Mouse (Mus musculus) CH12.LX (cell line): ENCODE measurements at regions not wholly inside any gene's neighbourhood (a gene's known extent, or its start where the extent isn't known, plus 50 kb on each side); places are given as distances from the start of the nearest gene placed in this dataset.

Experiments used
- DNase-seq: peaks from one replicate; pipeline ENCODE4 v3.0.0-alpha.2; 2013; ENCODE audit errors: extremely low read depth
- H3K27ac ChIP-seq: 2 replicates; pipeline ENCODE4 v1.5.1; 2012; ENCODE audit warnings: low read depth, mild to moderate bottlenecking, control low read depth, moderate library complexity; ENCODE audit not compliant: insufficient read depth
- H3K27me3 ChIP-seq: replicated peaks from 2 replicates; pipeline ENCODE3; 2012; ENCODE audit warnings: inconsistent platforms
- H3K36me3 ChIP-seq, 2 experiments: replicated peaks in 1 of 2; 2 replicates each; pipeline versions ENCODE3 to v1.6.1; 2012; ENCODE audit warnings: inconsistent platforms in 1 of 2, low read length in 1 of 2, mild to moderate bottlenecking in 1 of 2, mixed read lengths in 1 of 2, moderate library complexity in 1 of 2; ENCODE audit not compliant: control insufficient read depth in 1 of 2, insufficient read depth in 1 of 2
- H3K4me1 ChIP-seq, 2 experiments: 2 replicates each; pipeline ENCODE4 v1.6.1; 2012; ENCODE audit warnings: inconsistent platforms in 1 of 2, moderate library complexity in 1 of 2; ENCODE audit not compliant: insufficient read depth in 2 of 2, control insufficient read depth in 1 of 2
- H3K4me2 ChIP-seq: 2 replicates; pipeline ENCODE4 v1.6.1; 2012; ENCODE audit warnings: low read depth, mild to moderate bottlenecking, control low read depth; ENCODE audit not compliant: poor library complexity, insufficient read depth, severe bottlenecking
- H3K4me3 ChIP-seq, 3 experiments: fragments of 150-350 bp in 1 of 3; sonication (generic) in 1 of 3; replicated peaks in 1 of 3; 2 replicates each; pipeline versions ENCODE3 to v1.5.1; 2011 to 2012; ENCODE audit warnings: low read depth in 2 of 3, low read length in 2 of 3, mild to moderate bottlenecking in 2 of 3, moderate library complexity in 2 of 3, control low read depth in 1 of 3, improper control_type of control experiment in 1 of 3, inconsistent platforms in 1 of 3, mixed read lengths in 1 of 3; ENCODE audit not compliant: poor library complexity in 1 of 3
- H3K79me2 ChIP-seq: replicated peaks from 2 replicates; pipeline ENCODE4 v1.6.1; 2012; ENCODE audit warnings: mild to moderate bottlenecking, moderate library complexity; ENCODE audit not compliant: control insufficient read depth, poor library complexity, insufficient read depth, severe bottlenecking; ENCODE audit errors: extremely low read depth
- H3K9ac ChIP-seq: 2 replicates; pipeline ENCODE4 v1.6.1; 2012; ENCODE audit warnings: low read depth, mild to moderate bottlenecking, control low read depth, moderate library complexity; ENCODE audit not compliant: insufficient read depth
- H3K9me3 ChIP-seq: replicated peaks from 2 replicates; pipeline ENCODE3; 2012; ENCODE audit warnings: low read length, inconsistent platforms, mixed read lengths
- CHD1 ChIP-seq: IDR thresholded peaks from 2 replicates; pipeline ENCODE4 v1.6.1; 2012; ENCODE audit warnings: low read depth, low read length, improper control_type of control experiment, inconsistent platforms
- CTCF ChIP-seq, 2 experiments: IDR thresholded peaks in 1 of 2; conservative IDR thresholded peaks in 1 of 2; 2 replicates each; pipeline ENCODE4 v1.5.1; 2011 to 2012; ENCODE audit warnings: low read depth in 2 of 2, low read length in 2 of 2, improper control_type of control experiment in 1 of 2, inconsistent platforms in 1 of 2, mild to moderate bottlenecking in 1 of 2, moderate library complexity in 1 of 2
- E2F4 ChIP-seq: IDR thresholded peaks from 2 replicates; pipeline ENCODE4 v1.6.1; 2011; ENCODE audit warnings: low read depth, low read length, improper control_type of control experiment; ENCODE audit not compliant: insufficient replicate concordance
- ETS1 ChIP-seq: conservative IDR thresholded peaks from 2 replicates; pipeline ENCODE4 v1.6.1; 2012; ENCODE audit warnings: low read depth, mild to moderate bottlenecking, inconsistent platforms, low read length, improper control_type of control experiment, moderate library complexity
- IRF4 ChIP-seq: IDR thresholded peaks from 2 replicates; pipeline ENCODE4 v1.6.1; 2014; ENCODE audit warnings: low read depth, mild to moderate bottlenecking, inconsistent platforms, low read length, improper control_type of control experiment
- JUND ChIP-seq: conservative IDR thresholded peaks from 2 replicates; pipeline ENCODE4 v1.6.1; 2011; ENCODE audit warnings: low read depth, low read length, improper control_type of control experiment
- KAT2A ChIP-seq: IDR thresholded peaks from 2 replicates; pipeline ENCODE4 v1.6.1; 2012; ENCODE audit warnings: low read length, improper control_type of control experiment, inconsistent platforms; ENCODE audit not compliant: insufficient replicate concordance
- MAFK ChIP-seq: IDR thresholded peaks from 2 replicates; pipeline ENCODE4 v1.6.1; 2011; ENCODE audit warnings: low read length, improper control_type of control experiment; ENCODE audit not compliant: insufficient replicate concordance
- MAX ChIP-seq: IDR thresholded peaks from 2 replicates; pipeline ENCODE4 v1.6.1; 2011; ENCODE audit warnings: low read length, improper control_type of control experiment
- MYC ChIP-seq: IDR thresholded peaks from 2 replicates; pipeline ENCODE4 v1.6.1; 2011; ENCODE audit warnings: low read depth, mild to moderate bottlenecking, improper control_type of control experiment, low read length
- POLR2AphosphoS2 ChIP-seq: IDR thresholded peaks from 2 replicates; pipeline ENCODE4 v1.6.1; 2011; ENCODE audit warnings: low read depth, low read length, improper control_type of control experiment
- RCOR1 ChIP-seq: conservative IDR thresholded peaks from 2 replicates; pipeline ENCODE4 v1.6.1; 2012; ENCODE audit warnings: low read depth, mild to moderate bottlenecking, inconsistent platforms, low read length, improper control_type of control experiment
- SIN3A ChIP-seq: IDR thresholded peaks from 2 replicates; pipeline ENCODE4 v1.6.1; 2012; ENCODE audit warnings: low read length, improper control_type of control experiment, inconsistent platforms
- ZC3H11A ChIP-seq: IDR thresholded peaks from 2 replicates; pipeline ENCODE4 v1.6.1; 2012; ENCODE audit warnings: low read depth, mild to moderate bottlenecking, inconsistent platforms, low read length, improper control_type of control experiment
- ZMIZ1 ChIP-seq: IDR thresholded peaks from 2 replicates; pipeline ENCODE4 v1.6.1; 2012; ENCODE audit warnings: low read depth, mild to moderate bottlenecking, inconsistent platforms, low read length, improper control_type of control experiment
- ZNF384 ChIP-seq: IDR thresholded peaks from 2 replicates; pipeline ENCODE4 v1.6.1; 2012; ENCODE audit warnings: low read depth, low read length, improper control_type of control experiment, inconsistent platforms
- dilution Hi-C: fragments of 300-500 bp; cut with MboI; formaldehyde crosslinking; loops from 2 replicates; pipeline ENCODE4 v1.14.3; 2020; ENCODE audit warnings: low sequenced_read_pairs; ENCODE audit not compliant: extremely low pct_unique_long_range_greater_than_20kb, extremely low pct_ligation_motif_present
- in situ Hi-C: fragments of 300-500 bp; cut with MboI; formaldehyde crosslinking; loops from 3 replicates; pipeline ENCODE4 v1.14.3; 2019; ENCODE audit warnings: low sequenced_read_pairs, low pct_ligation_motif_present, low pct_unique_long_range_greater_than_20kb, mixed read lengths

GRCm38 (mm10) chr15:93903671-93904603 is 308.2 kb upstream of the Prickle1 start:
- no peak overlapping the region for H3K4me3 ChIP-seq
- H3K9me3 ChIP-seq, result peaks cover 35% of the 10 kb centered on the region
- no peak overlapping the region for H3K9ac ChIP-seq
- TF ChIP-seq CTCF (conservative IDR thresholded peaks at IDR 0.05 in 1 of 2, IDR thresholded peaks at IDR 0.05 in 1 of 2; ENCODE audit: low read depth in 2 of 2, low read length in 2 of 2), result no peak
- no peak for TF ChIP-seq MAFK
- no peak for TF ChIP-seq MYC
- TF ChIP-seq CHD1, result no peak
- TF ChIP-seq RCOR1, result no peak
- TF ChIP-seq ETS1, result no peak
- no peak for TF ChIP-seq IRF4
- TF ChIP-seq MAX, result no peak
- no peak for TF ChIP-seq SIN3A
- no peak for TF ChIP-seq ZNF384
- in situ Hi-C loops (no loop called here), dilution Hi-C loops (no loop called here)
- no peaks in the 10 kb centered on the region for H3K27me3 ChIP-seq
- DNase-seq, result no peak
- no peaks in the 10 kb centered on the region for H3K4me1 ChIP-seq
- no peaks in the 10 kb centered on the region for H3K79me2 ChIP-seq
- H3K4me2 ChIP-seq, result no peak overlapping the region
- no peak overlapping the region for H3K27ac ChIP-seq
- H3K36me3 ChIP-seq, result no peaks in the 10 kb centered on the region

DNA sequence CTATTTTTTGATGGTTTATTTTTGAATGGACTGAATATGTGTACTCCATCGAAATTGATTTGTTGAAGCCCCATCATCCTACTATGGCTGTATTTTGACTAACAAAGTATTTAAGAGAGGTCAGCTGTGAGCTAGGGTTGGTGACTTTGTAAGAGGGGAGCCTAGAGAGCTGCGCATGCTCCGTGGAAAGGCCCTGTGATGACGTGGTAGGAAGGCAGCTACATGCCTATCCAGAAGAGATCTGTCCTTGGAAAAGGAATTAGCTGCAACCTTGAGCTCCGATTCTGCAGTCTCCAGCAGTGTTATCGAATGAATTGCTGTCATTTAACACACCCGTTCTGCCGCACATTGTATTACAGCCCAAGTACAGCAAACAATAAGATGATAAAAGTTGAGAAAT is 287.1 kb upstream of the Prickle1 start:
- H3K79me2 ChIP-seq, result no peaks in the 10 kb centered on the region
- H3K36me3 ChIP-seq, result no peaks in the 10 kb centered on the region
- in situ Hi-C loops, result no loop called here
- dilution Hi-C loops, result no loop called here
- H3K27ac ChIP-seq, result no peak overlapping the region
- no peak overlapping the region for H3K4me2 ChIP-seq
- H3K27me3 ChIP-seq, result no peaks in the 10 kb centered on the region
- peaks cover 23% of the 10 kb centered on the region for H3K9me3 ChIP-seq
- no peak overlapping the region for H3K4me3 ChIP-seq
- H3K4me1 ChIP-seq, result no peaks in the 10 kb centered on the region
- H3K9ac ChIP-seq, result no peak overlapping the region
- TF ChIP-seq CTCF (conservative IDR thresholded peaks at IDR 0.05 in 1 of 2, IDR thresholded peaks at IDR 0.05 in 1 of 2; ENCODE audit: low read depth in 2 of 2, low read length in 2 of 2), result no peak
- DNase-seq, result no peak

DNA sequence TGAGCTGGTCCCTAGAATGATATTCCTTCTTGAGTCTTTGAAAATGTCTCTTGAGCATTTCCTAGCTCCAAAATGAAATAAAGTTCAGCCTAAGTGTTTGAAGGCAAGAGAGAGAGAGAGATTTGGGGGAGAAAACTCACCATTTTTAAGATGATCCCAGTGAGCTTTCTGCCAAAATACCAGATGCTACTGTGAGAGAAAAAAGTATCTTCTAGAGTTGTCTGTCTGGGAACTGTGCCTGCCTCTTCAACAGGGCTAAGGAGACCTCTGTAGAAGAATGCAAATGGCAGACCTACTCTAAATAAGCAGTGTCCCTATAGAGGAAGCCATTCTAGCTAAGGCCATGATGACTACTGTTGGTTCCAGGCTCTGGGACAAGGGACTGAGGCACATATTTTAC is 285.6 kb upstream of the Prickle1 start:
- no peaks in the 10 kb centered on the region for H3K36me3 ChIP-seq
- H3K9ac ChIP-seq, result no peak overlapping the region
- H3K9me3 ChIP-seq, result peaks cover 31% of the 10 kb centered on the region
- H3K79me2 ChIP-seq, result no peaks in the 10 kb centered on the region
- TF ChIP-seq ZMIZ1, result no peak
- no peak for TF ChIP-seq KAT2A
- no peak for TF ChIP-seq E2F4
- no peak for TF ChIP-seq JUND
- TF ChIP-seq ZC3H11A, result no peak
- TF ChIP-seq POLR2AphosphoS2, result no peak
- TF ChIP-seq SIN3A, result no peak
- no peak overlapping the region for H3K4me2 ChIP-seq
- no peak for DNase-seq
- dilution Hi-C loops, result no loop called here
- H3K27me3 ChIP-seq, result no peaks in the 10 kb centered on the region
- no peak overlapping the region for H3K4me3 ChIP-seq
- in situ Hi-C loops, result no loop called here
- no peak overlapping the region for H3K27ac ChIP-seq
- no peaks in the 10 kb centered on the region for H3K4me1 ChIP-seq
